Mouse (Mus musculus): ENCODE data around the gene Pde11a. TPM values are rescaled to one million over a fixed set of nuclear protein-coding genes. Genes with fewer than 3 reads are reported as not detected.

Gene Pde11a
- polyA plus RNA-seq, 1 experiment, result not detected

GRCm38 (mm10) chr2:76095861-76096260, 242.7 kb downstream of the Pde11a start:
- no peak overlapping the region for H3K4me3 ChIP-seq
- H3K27me3 ChIP-seq (ENCODE audit: control insufficient read depth, insufficient read depth, insufficient read length), result peaks cover 45% of the 10 kb centered on the region
- H3K79me2 ChIP-seq (ENCODE audit: control insufficient read depth, insufficient read depth), result no peaks in the 10 kb centered on the region
- H3K36me3 ChIP-seq (ENCODE audit: control insufficient read depth, insufficient read depth), result no peaks in the 10 kb centered on the region
- no peak overlapping the region for H3K4me2 ChIP-seq (ENCODE audit: low read depth)
- no peak overlapping the region for H3ac ChIP-seq (ENCODE audit: control insufficient read depth, insufficient read length)
- TF ChIP-seq MAX (IDR thresholded peaks at IDR 0.05; ENCODE audit: low read depth) (no peak), USF1 (IDR thresholded peaks at IDR 0.05; ENCODE audit: low read depth) (no peak), TCF12 (IDR thresholded peaks at IDR 0.05; ENCODE audit: insufficient read depth, poor library complexity, severe bottlenecking) (no peak), TCF3 (IDR thresholded peaks at IDR 0.05; ENCODE audit: insufficient read length, low read depth) (no peak), POLR2A (IDR thresholded peaks at IDR 0.05; ENCODE audit: insufficient read length, low read depth) (no peak), MYOD1 (IDR thresholded peaks at IDR 0.05; ENCODE audit: control insufficient read depth in 1 of 3, insufficient read length in 2 of 3, low read depth in 2 of 3) (no peak), SRF (IDR thresholded peaks at IDR 0.05; ENCODE audit: control insufficient read depth, insufficient read length, low read depth) (no peak), REST (IDR thresholded peaks at IDR 0.05; ENCODE audit: insufficient read depth, insufficient read length) (no peak), E2F4 (IDR thresholded peaks at IDR 0.05; ENCODE audit: insufficient read depth) (no peak)

DNA sequence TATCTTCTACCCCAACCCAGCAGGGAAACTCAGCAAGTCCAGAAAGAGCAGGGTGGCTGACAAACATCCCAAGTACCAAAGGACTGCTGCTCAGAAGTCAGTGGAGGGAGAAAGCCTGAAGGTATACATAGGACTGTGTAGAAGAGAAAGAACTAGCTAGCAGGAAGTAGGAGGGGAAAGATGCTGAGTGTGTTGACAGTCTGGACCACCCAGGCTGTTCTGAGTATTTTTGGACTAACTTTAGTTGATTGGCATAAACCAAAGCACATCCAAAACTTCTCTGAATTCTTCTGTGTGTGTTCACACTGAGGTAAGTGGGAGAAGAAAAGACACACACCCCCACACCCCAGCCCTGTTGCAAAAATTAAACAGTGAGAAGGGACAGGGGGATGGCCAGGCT, 248.1 kb downstream of the Pde11a start:
- peaks cover 21% of the 10 kb centered on the region for H3K27me3 ChIP-seq (ENCODE audit: control insufficient read depth, insufficient read depth, insufficient read length)
- no peaks in the 10 kb centered on the region for H3K79me2 ChIP-seq (ENCODE audit: control insufficient read depth, insufficient read depth)
- H3ac ChIP-seq (ENCODE audit: control insufficient read depth, insufficient read length), result no peak overlapping the region
- H3K4me2 ChIP-seq (ENCODE audit: low read depth), result no peak overlapping the region
- no peak overlapping the region for H3K4me3 ChIP-seq
- H3K36me3 ChIP-seq (ENCODE audit: control insufficient read depth, insufficient read depth), result no peaks in the 10 kb centered on the region
- TF ChIP-seq TCF3 (IDR thresholded peaks at IDR 0.05; ENCODE audit: insufficient read length, low read depth), result no peak
- TF ChIP-seq POLR2A (IDR thresholded peaks at IDR 0.05; ENCODE audit: insufficient read length, low read depth), result no peak

DNA sequence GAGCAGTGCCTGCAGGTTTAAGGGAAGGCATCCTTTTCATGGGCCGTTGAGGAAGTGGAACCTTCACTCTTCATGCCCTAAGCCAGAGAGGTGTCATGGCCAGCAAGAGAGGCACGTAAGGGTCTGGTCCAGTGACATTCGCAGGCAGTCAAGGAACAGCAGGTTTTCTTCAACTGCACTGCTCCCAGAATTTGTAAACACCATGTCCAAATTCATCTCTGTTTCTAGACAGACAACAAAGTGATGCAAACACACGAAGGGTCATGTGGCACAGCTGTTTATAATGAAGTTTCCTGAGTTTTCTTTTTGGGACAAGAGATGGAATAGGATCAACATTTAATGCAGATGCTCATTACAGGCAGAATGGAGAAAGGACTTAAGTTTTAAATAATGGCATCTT, 249.7 kb downstream of the Pde11a start:
- TF ChIP-seq POLR2AphosphoS2 (IDR thresholded peaks at IDR 0.05; ENCODE audit: insufficient read length, low read depth) (no peak), E2F4 (IDR thresholded peaks at IDR 0.05; ENCODE audit: insufficient read depth) (no peak), MAX (IDR thresholded peaks at IDR 0.05; ENCODE audit: low read depth) (no peak), REST (IDR thresholded peaks at IDR 0.05; ENCODE audit: insufficient read depth, insufficient read length) (no peak)
- peaks cover 19% of the 10 kb centered on the region for H3K27me3 ChIP-seq (ENCODE audit: control insufficient read depth, insufficient read depth, insufficient read length)
- H3K4me3 ChIP-seq, result no peak overlapping the region
- no peaks in the 10 kb centered on the region for H3K36me3 ChIP-seq (ENCODE audit: control insufficient read depth, insufficient read depth)
- H3ac ChIP-seq (ENCODE audit: control insufficient read depth, insufficient read length), result no peak overlapping the region
- H3K4me2 ChIP-seq (ENCODE audit: low read depth), result no peak overlapping the region
- no peaks in the 10 kb centered on the region for H3K79me2 ChIP-seq (ENCODE audit: control insufficient read depth, insufficient read depth)

GRCm38 (mm10) chr2:76088413-76088812, 250.2 kb downstream of the Pde11a start:
- H3K79me2 ChIP-seq (ENCODE audit: control insufficient read depth, insufficient read depth), result no peaks in the 10 kb centered on the region
- H3K4me3 ChIP-seq, result no peak overlapping the region
- H3ac ChIP-seq (ENCODE audit: control insufficient read depth, insufficient read length), result no peak overlapping the region
- H3K27me3 ChIP-seq (ENCODE audit: control insufficient read depth, insufficient read depth, insufficient read length), result peaks cover 19% of the 10 kb centered on the region
- no peaks in the 10 kb centered on the region for H3K36me3 ChIP-seq (ENCODE audit: control insufficient read depth, insufficient read depth)
- no peak for TF ChIP-seq MYOG (IDR thresholded peaks at IDR 0.05; ENCODE audit: control insufficient read depth in 1 of 3, insufficient read depth in 1 of 3, insufficient read length in 2 of 3, low read depth in 2 of 3)
- no peak for TF ChIP-seq MYOD1 (IDR thresholded peaks at IDR 0.05; ENCODE audit: control insufficient read depth in 1 of 3, insufficient read length in 2 of 3, low read depth in 2 of 3)
- TF ChIP-seq TCF3 (IDR thresholded peaks at IDR 0.05; ENCODE audit: insufficient read length, low read depth), result no peak
- no peak for TF ChIP-seq USF1 (IDR thresholded peaks at IDR 0.05; ENCODE audit: low read depth)
- no peak for TF ChIP-seq MAX (IDR thresholded peaks at IDR 0.05; ENCODE audit: low read depth)
- TF ChIP-seq CEBPB (IDR thresholded peaks at IDR 0.05; ENCODE audit: insufficient read depth, poor library complexity, severe bottlenecking), result no peak
- no peak for TF ChIP-seq TCF12 (IDR thresholded peaks at IDR 0.05; ENCODE audit: insufficient read depth, poor library complexity, severe bottlenecking)
- no peak for TF ChIP-seq SRF (IDR thresholded peaks at IDR 0.05; ENCODE audit: control insufficient read depth, insufficient read length, low read depth)
- no peak for TF ChIP-seq POLR2A (IDR thresholded peaks at IDR 0.05; ENCODE audit: insufficient read length, low read depth)
- TF ChIP-seq E2F4 (IDR thresholded peaks at IDR 0.05; ENCODE audit: insufficient read depth), result no peak
- no peak for TF ChIP-seq REST (IDR thresholded peaks at IDR 0.05; ENCODE audit: insufficient read depth, insufficient read length)
- TF ChIP-seq POLR2AphosphoS2 (IDR thresholded peaks at IDR 0.05; ENCODE audit: insufficient read length, low read depth), result no peak
- no peak overlapping the region for H3K4me2 ChIP-seq (ENCODE audit: low read depth)

GRCm38 (mm10) chr2:76087170-76087569, 251.4 kb downstream of the Pde11a start:
- Histone ChIP-seq H3ac (ENCODE audit: control insufficient read depth, insufficient read length) (no peak overlapping the region), H3K4me2 (ENCODE audit: low read depth) (no peak overlapping the region), H3K4me3 (no peak overlapping the region), H3K36me3 (ENCODE audit: control insufficient read depth, insufficient read depth) (no peaks in the 10 kb centered on the region), H3K79me2 (ENCODE audit: control insufficient read depth, insufficient read depth) (no peaks in the 10 kb centered on the region), H3K27me3 (ENCODE audit: control insufficient read depth, insufficient read depth, insufficient read length) (peaks cover 23% of the 10 kb centered on the region)
- TF ChIP-seq E2F4 (IDR thresholded peaks at IDR 0.05; ENCODE audit: insufficient read depth) (no peak), POLR2AphosphoS2 (IDR thresholded peaks at IDR 0.05; ENCODE audit: insufficient read length, low read depth) (no peak), CEBPB (IDR thresholded peaks at IDR 0.05; ENCODE audit: insufficient read depth, poor library complexity, severe bottlenecking) (no peak), SRF (IDR thresholded peaks at IDR 0.05; ENCODE audit: control insufficient read depth, insufficient read length, low read depth) (no peak), TCF12 (IDR thresholded peaks at IDR 0.05; ENCODE audit: insufficient read depth, poor library complexity, severe bottlenecking) (no peak), MYOG (IDR thresholded peaks at IDR 0.05; ENCODE audit: control insufficient read depth in 1 of 3, insufficient read depth in 1 of 3, insufficient read length in 2 of 3, low read depth in 2 of 3) (no peak), MAX (IDR thresholded peaks at IDR 0.05; ENCODE audit: low read depth) (no peak), POLR2A (IDR thresholded peaks at IDR 0.05; ENCODE audit: insufficient read length, low read depth) (no peak), REST (IDR thresholded peaks at IDR 0.05; ENCODE audit: insufficient read depth, insufficient read length) (no peak), USF1 (IDR thresholded peaks at IDR 0.05; ENCODE audit: low read depth) (no peak), TCF3 (IDR thresholded peaks at IDR 0.05; ENCODE audit: insufficient read length, low read depth) (no peak), MYOD1 (IDR thresholded peaks at IDR 0.05; ENCODE audit: control insufficient read depth in 1 of 3, insufficient read length in 2 of 3, low read depth in 2 of 3) (no peak)
